Mouse (Mus musculus) heart, postnatal 0 days (tissue): ENCODE measurements around the gene A2ml1.
A peak's percentile ranks its signal among the peaks of the same experiment; 100 is the strongest.

Experiments used
- CTCF ChIP-seq: IDR thresholded peaks from 2 replicates; pipeline ENCODE4 v1.5.1; 2016; ENCODE audit warnings: antibody characterized with exemption, control low read depth, low read depth
- EP300 ChIP-seq: IDR thresholded peaks from 2 replicates; pipeline ENCODE4 v1.6.1; 2016; ENCODE audit warnings: antibody characterized with exemption, low read depth

DNA sequence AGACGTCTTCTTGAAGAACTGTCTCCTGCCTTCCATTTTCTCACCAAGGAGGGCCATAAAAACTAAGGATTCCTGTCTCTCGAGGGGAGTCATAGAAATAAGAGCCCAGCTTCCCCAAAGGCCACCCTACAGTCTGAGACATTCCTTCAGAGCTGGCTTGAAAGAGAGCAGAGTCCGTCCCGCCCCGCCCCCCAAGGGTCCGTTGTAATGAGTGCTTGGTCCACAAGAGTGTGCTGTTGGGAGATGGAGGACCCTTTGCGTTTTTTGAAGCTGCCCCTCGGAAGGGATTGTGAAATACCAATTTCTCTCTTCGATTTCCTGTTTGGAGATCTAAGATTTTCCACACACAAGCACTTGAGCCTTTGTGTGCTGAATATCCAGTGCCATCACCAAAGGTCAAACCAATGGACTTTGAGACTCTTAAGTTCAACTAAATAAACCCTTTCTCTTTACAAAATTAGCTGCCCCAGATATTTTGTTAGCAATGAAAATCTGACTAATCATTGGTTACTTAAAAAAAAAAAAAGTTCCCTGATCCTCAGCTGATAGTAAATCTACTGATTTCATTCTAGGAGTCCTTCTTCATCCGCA, 2.8 kb upstream of the A2ml1 start:
- TF ChIP-seq CTCF (peak; percentile 47), EP300 (no peak)
